Mouse (Mus musculus): ENCODE measurements around the gene Hspbp1. TPM values are rescaled to one million over a fixed set of nuclear protein-coding genes. Genes with fewer than 3 reads are reported as not detected.
A peak's percentile ranks its signal among the peaks of the same experiment; 100 is the strongest.

The Hspbp1 gene
- 76.6 and 82.0 TPM in 2 replicates for polyA plus RNA-seq (2015; fragmentation: Nextera tagmentation; extraction: Ambion mirVana)

GRCm38 (mm10) chr7:4684632-4685417 is at the start of gene Hspbp1:
Gene Hspbp1, minus strand, starts transcription at chr7:4685068.
- H3K27me3 ChIP-seq (ENCODE audit: control insufficient read depth, insufficient read depth, low read length) = no peaks in the 10 kb centered on the region
- WGBS = under 1% methylated on average over 32 of the region's 32 CpGs
- peak within 1 kb of the TSS; percentile 76 for H3K27ac ChIP-seq (ENCODE audit: low read length)
- H3K36me3 ChIP-seq (ENCODE audit: control insufficient read depth, insufficient read depth) = peaks cover 4% of the 10 kb centered on the region; the same call in 1 of the 2 replicates
- peak within 1 kb of the TSS; percentile 96 for H3K4me2 ChIP-seq (ENCODE audit: low read depth, low read length)
- peak; percentile 97 for ATAC-seq (replicated peaks; ENCODE audit: extremely low read depth, insufficient read depth, low FRiP score)
- H3K9me3 ChIP-seq (replicated peaks; ENCODE audit: control insufficient read depth, low read length) = no peaks in the 10 kb centered on the region
- H3K4me1 ChIP-seq (ENCODE audit: control insufficient read depth, insufficient read depth, low read length) = peaks cover 7% of the 10 kb centered on the region
- peak within 1 kb of the TSS; percentile 89 for H3K4me3 ChIP-seq (ENCODE audit: low read length)
- H3K9ac ChIP-seq (ENCODE audit: low read length) = peak within 1 kb of the TSS; percentile 73

DNA sequence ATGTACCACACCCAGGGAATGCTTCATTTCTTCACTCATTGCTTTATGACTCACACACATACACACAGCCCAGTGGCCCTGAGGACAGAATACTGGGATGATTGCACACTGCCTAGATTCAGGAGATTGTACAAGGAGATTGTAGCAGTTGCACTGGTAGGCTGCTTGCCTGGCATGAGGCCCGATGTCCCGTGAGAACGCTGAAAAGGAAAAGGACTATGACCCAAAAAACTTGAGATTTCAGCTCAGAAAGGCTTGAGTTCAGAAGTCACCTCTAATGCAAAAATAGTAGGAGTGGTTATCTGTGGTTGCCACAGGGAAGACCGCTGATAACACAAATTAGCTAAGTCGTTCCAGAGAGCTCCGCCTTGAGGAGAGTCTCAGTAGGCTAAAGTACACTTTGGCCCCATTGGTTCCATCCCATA is 48.1 kb upstream of the Hspbp1 start:
- Histone ChIP-seq H3K27me3 (ENCODE audit: control insufficient read depth, insufficient read depth, low read length) (no peaks in the 10 kb centered on the region), H3K9me3 (replicated peaks; ENCODE audit: control insufficient read depth, low read length) (no peaks in the 10 kb centered on the region; the same call in 1 of the 2 replicates), H3K4me2 (ENCODE audit: low read depth, low read length) (no peak overlapping the region), H3K27ac (ENCODE audit: low read length) (no peak overlapping the region), H3K9ac (ENCODE audit: low read length) (no peak overlapping the region), H3K36me3 (ENCODE audit: control insufficient read depth, insufficient read depth) (no peaks in the 10 kb centered on the region), H3K4me3 (ENCODE audit: low read length) (no peak overlapping the region), H3K4me1 (ENCODE audit: control insufficient read depth, insufficient read depth, low read length) (no peaks in the 10 kb centered on the region)
- WGBS = 57% methylated on average over 6 of the region's 6 CpGs
- no peak for ATAC-seq (replicated peaks; ENCODE audit: extremely low read depth, insufficient read depth, low FRiP score)

DNA sequence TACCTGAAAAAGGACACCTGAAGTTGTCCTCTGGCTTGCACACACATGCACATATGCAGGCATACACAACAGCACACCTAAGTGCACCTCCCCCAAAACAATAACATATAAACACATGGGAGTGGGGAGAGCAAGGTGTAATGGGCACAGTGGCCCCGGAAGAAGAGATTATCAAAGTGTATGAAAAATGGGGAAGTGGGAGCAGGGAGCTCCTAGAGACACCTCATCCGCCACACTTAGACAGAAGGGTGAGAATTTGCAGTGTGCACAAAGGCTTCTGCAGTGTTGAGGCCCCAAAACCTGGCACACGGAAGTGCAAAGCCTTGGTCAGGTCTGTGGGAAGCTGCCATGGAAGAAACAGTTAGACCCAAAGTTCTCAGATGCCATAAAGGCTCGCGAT is 46.2 kb upstream of the Hspbp1 start:
- H3K27ac ChIP-seq (ENCODE audit: low read length) = no peak overlapping the region
- H3K4me1 ChIP-seq (ENCODE audit: control insufficient read depth, insufficient read depth, low read length) = no peaks in the 10 kb centered on the region
- H3K4me2 ChIP-seq (ENCODE audit: low read depth, low read length) = no peak overlapping the region
- H3K36me3 ChIP-seq (ENCODE audit: control insufficient read depth, insufficient read depth) = no peaks in the 10 kb centered on the region
- 73% methylated on average over 5 of the region's 5 CpGs for WGBS
- no peaks in the 10 kb centered on the region for H3K27me3 ChIP-seq (ENCODE audit: control insufficient read depth, insufficient read depth, low read length)
- ATAC-seq (replicated peaks; ENCODE audit: extremely low read depth, insufficient read depth, low FRiP score) = no peak
- no peaks in the 10 kb centered on the region; the same call in 1 of the 2 replicates for H3K9me3 ChIP-seq (replicated peaks; ENCODE audit: control insufficient read depth, low read length)
- no peak overlapping the region for H3K9ac ChIP-seq (ENCODE audit: low read length)
- H3K4me3 ChIP-seq (ENCODE audit: low read length) = no peak overlapping the region

- H3K27ac ChIP-seq (ENCODE audit: low read length) = no peak within 1 kb of the TSS
- 54% methylated on average over 7 of the region's 7 CpGs for WGBS
- ATAC-seq (replicated peaks; ENCODE audit: extremely low read depth, insufficient read depth, low FRiP score) = no peak
Observed at GRCm38 (mm10) chr7:4725169-4725568, 40.3 kb upstream of the Hspbp1 start, which contains the start of gene Tmem150b. Gene Tmem150b, minus strand, starts transcription at chr7:4725249.

DNA sequence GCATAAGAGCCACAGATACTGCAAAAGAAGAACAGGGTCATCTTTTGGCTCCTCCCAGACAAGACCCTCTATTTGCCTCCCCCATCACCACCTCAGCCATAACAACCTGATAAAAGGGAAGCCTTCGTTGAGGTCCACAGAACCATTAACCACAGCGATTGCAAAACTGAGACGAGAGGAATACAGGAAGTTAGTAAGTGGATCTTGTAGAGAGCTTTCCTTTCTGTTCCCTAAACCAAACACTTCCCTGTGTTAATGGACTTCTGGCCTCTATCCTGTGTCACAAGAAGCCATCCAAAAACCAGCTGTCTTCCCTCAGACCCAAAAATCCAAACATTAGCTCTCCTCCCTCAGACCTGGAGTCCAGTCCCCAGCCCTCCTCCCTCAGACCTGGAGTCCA is 39.5 kb upstream of the Hspbp1 start:
- Histone ChIP-seq H3K9ac (ENCODE audit: low read length) (no peak overlapping the region), H3K4me3 (ENCODE audit: low read length) (no peak overlapping the region), H3K27ac (ENCODE audit: low read length) (no peak overlapping the region), H3K27me3 (ENCODE audit: control insufficient read depth, insufficient read depth, low read length) (no peaks in the 10 kb centered on the region; the same call in 1 of the 2 replicates), H3K4me1 (ENCODE audit: control insufficient read depth, insufficient read depth, low read length) (no peaks in the 10 kb centered on the region), H3K4me2 (ENCODE audit: low read depth, low read length) (no peak overlapping the region), H3K9me3 (replicated peaks; ENCODE audit: control insufficient read depth, low read length) (no peaks in the 10 kb centered on the region), H3K36me3 (ENCODE audit: control insufficient read depth, insufficient read depth) (no peaks in the 10 kb centered on the region)
- no peak for ATAC-seq (replicated peaks; ENCODE audit: extremely low read depth, insufficient read depth, low FRiP score)
- WGBS = 47% methylated on average over 3 of the region's 3 CpGs

More at GRCm38 (mm10) chr7:4725169-4725568, 40.3 kb upstream of the Hspbp1 start, which contains the start of gene Tmem150b:
- H3K36me3 ChIP-seq (ENCODE audit: control insufficient read depth, insufficient read depth) = no peaks in the 10 kb centered on the region
- H3K9me3 ChIP-seq (replicated peaks; ENCODE audit: control insufficient read depth, low read length) = no peaks in the 10 kb centered on the region; the same call in 1 of the 2 replicates
- H3K9ac ChIP-seq (ENCODE audit: low read length) = no peak within 1 kb of the TSS
- H3K4me3 ChIP-seq (ENCODE audit: low read length) = no peak within 1 kb of the TSS
- no peak within 1 kb of the TSS for H3K4me2 ChIP-seq (ENCODE audit: low read depth, low read length)
- no peaks in the 10 kb centered on the region; the same call in 1 of the 2 replicates for H3K27me3 ChIP-seq (ENCODE audit: control insufficient read depth, insufficient read depth, low read length)
- no peaks in the 10 kb centered on the region for H3K4me1 ChIP-seq (ENCODE audit: control insufficient read depth, insufficient read depth, low read length)

GRCm38 (mm10) chr7:4723508-4723907 is 38.6 kb upstream of the Hspbp1 start:
- no peak overlapping the region for H3K9ac ChIP-seq (ENCODE audit: low read length)
- H3K4me1 ChIP-seq (ENCODE audit: control insufficient read depth, insufficient read depth, low read length) = no peaks in the 10 kb centered on the region
- H3K27ac ChIP-seq (ENCODE audit: low read length) = no peak overlapping the region
- no peak; the same call in 1 of the 2 replicates for ATAC-seq (replicated peaks; ENCODE audit: extremely low read depth, insufficient read depth, low FRiP score)
- H3K4me2 ChIP-seq (ENCODE audit: low read depth, low read length) = peak overlapping the region; percentile 43
- no peaks in the 10 kb centered on the region for H3K36me3 ChIP-seq (ENCODE audit: control insufficient read depth, insufficient read depth)
- no peaks in the 10 kb centered on the region for H3K9me3 ChIP-seq (replicated peaks; ENCODE audit: control insufficient read depth, low read length)
- H3K4me3 ChIP-seq (ENCODE audit: low read length) = peak overlapping the region; percentile 21
- 36% methylated on average over 12 of the region's 12 CpGs for WGBS
- no peaks in the 10 kb centered on the region; the same call in 1 of the 2 replicates for H3K27me3 ChIP-seq (ENCODE audit: control insufficient read depth, insufficient read depth, low read length)

- WGBS = 92% methylated on average over 3 of the region's 3 CpGs
- Histone ChIP-seq H3K36me3 (ENCODE audit: control insufficient read depth, insufficient read depth) (peaks cover 5% of the 10 kb centered on the region; the same call in 1 of the 2 replicates), H3K4me2 (ENCODE audit: low read depth, low read length) (no peak overlapping the region), H3K9me3 (replicated peaks; ENCODE audit: control insufficient read depth, low read length) (no peaks in the 10 kb centered on the region), H3K4me1 (ENCODE audit: control insufficient read depth, insufficient read depth, low read length) (no peaks in the 10 kb centered on the region), H3K9ac (ENCODE audit: low read length) (no peak overlapping the region), H3K27me3 (ENCODE audit: control insufficient read depth, insufficient read depth, low read length) (no peaks in the 10 kb centered on the region; the same call in 1 of the 2 replicates), H3K27ac (ENCODE audit: low read length) (no peak overlapping the region), H3K4me3 (ENCODE audit: low read length) (no peak overlapping the region)
- no peak for ATAC-seq (replicated peaks; ENCODE audit: extremely low read depth, insufficient read depth, low FRiP score)
Observed at GRCm38 (mm10) chr7:4719276-4719675, 34.4 kb upstream of the Hspbp1 start.

DNA sequence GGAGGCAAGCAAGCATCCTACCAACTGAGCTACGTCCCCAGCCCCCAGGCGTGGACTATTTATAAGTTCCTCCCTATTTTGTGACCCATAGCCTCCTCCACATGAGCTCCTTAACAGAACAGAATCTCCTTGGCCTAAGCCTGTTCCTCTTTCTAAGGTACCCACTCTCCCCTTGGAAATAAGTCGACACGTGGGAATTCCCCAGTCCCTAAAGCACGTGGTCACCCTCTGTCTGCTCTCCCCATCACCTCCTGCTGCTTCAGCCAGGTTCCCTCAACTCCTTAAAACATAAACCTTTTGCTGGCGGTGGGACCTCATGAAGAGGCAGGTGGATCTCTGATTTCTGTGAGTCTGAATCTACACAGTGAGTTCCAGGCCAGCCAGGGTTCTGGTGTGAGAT is 32.1 kb upstream of the Hspbp1 start:
- H3K9me3 ChIP-seq (replicated peaks; ENCODE audit: control insufficient read depth, low read length) = no peaks in the 10 kb centered on the region
- H3K4me2 ChIP-seq (ENCODE audit: low read depth, low read length) = no peak overlapping the region
- no peak for ATAC-seq (replicated peaks; ENCODE audit: extremely low read depth, insufficient read depth, low FRiP score)
- no peak overlapping the region for H3K4me3 ChIP-seq (ENCODE audit: low read length)
- no peaks in the 10 kb centered on the region for H3K27me3 ChIP-seq (ENCODE audit: control insufficient read depth, insufficient read depth, low read length)
- 60% methylated on average over 6 of the region's 6 CpGs for WGBS
- peaks cover 8% of the 10 kb centered on the region; the same call in 1 of the 2 replicates for H3K36me3 ChIP-seq (ENCODE audit: control insufficient read depth, insufficient read depth)
- no peak overlapping the region for H3K27ac ChIP-seq (ENCODE audit: low read length)
- H3K9ac ChIP-seq (ENCODE audit: low read length) = no peak overlapping the region
- H3K4me1 ChIP-seq (ENCODE audit: control insufficient read depth, insufficient read depth, low read length) = no peaks in the 10 kb centered on the region

GRCm38 (mm10) chr7:4712594-4712993 is 27.7 kb upstream of the Hspbp1 start:
- no peak overlapping the region for H3K4me3 ChIP-seq (ENCODE audit: low read length)
- H3K4me1 ChIP-seq (ENCODE audit: control insufficient read depth, insufficient read depth, low read length) = no peaks in the 10 kb centered on the region
- 79% methylated on average over 3 of the region's 3 CpGs for WGBS
- no peak for ATAC-seq (replicated peaks; ENCODE audit: extremely low read depth, insufficient read depth, low FRiP score)
- H3K27me3 ChIP-seq (ENCODE audit: control insufficient read depth, insufficient read depth, low read length) = no peaks in the 10 kb centered on the region
- peaks cover 14% of the 10 kb centered on the region; the same call in 1 of the 2 replicates for H3K36me3 ChIP-seq (ENCODE audit: control insufficient read depth, insufficient read depth)
- no peak overlapping the region for H3K9ac ChIP-seq (ENCODE audit: low read length)
- no peak overlapping the region for H3K27ac ChIP-seq (ENCODE audit: low read length)
- H3K9me3 ChIP-seq (replicated peaks; ENCODE audit: control insufficient read depth, low read length) = no peaks in the 10 kb centered on the region
- H3K4me2 ChIP-seq (ENCODE audit: low read depth, low read length) = no peak overlapping the region
